Mouse (Mus musculus): ENCODE measurements around the gene Cpt1a.

GRCm38 (mm10) chr19:3292028-3292427 is 30.1 kb upstream of the Cpt1a start:
- peak; percentile 82 for TF ChIP-seq CTCF (IDR thresholded peaks at IDR 0.05; ENCODE audit: low read depth)
- no peak for TF ChIP-seq EP300 (IDR thresholded peaks at IDR 0.05; ENCODE audit: low read depth)
